Mouse (Mus musculus) heart, adult 9 months (tissue): ENCODE results near the gene Itsn2.
"Not testable (repeated sequence)": the region's sequence is repeated elsewhere in the genome, so short reads cannot be mapped to it uniquely, and the experiment has no call there.

Experiments
- DNase-seq, 2 experiments: peaks; one replicate each; pipeline ENCODE4 v3.0.0; 2022; ENCODE audit warnings: low spot score in 2 of 2

Gene Itsn2

GRCm38 (mm10) chr12:4592541-4593165 lies at the start of gene Itsn2, which contains the start of gene Gm3625:
TSS of gene Itsn2 (plus strand) at chr12:4592638.
TSS of gene Gm3625 (minus strand) at chr12:4592927.
- peak; percentile 68 to 74 for DNase-seq

- no peak for DNase-seq
These were observed 48.0 kb upstream of the Itsn2 start for GRCm38 (mm10) chr12:4544400-4544919.

- no peak for DNase-seq
These were observed 47.0 kb upstream of the Itsn2 start for GRCm38 (mm10) chr12:4545425-4545824.

- peak; percentile 56 to 71 for DNase-seq
These were observed 45.9 kb upstream of the Itsn2 start for GRCm38 (mm10) chr12:4546491-4546890.

- DNase-seq = no peak
These were observed 44.9 kb upstream of the Itsn2 start for GRCm38 (mm10) chr12:4547557-4547956.

GRCm38 (mm10) chr12:4548053-4549013 lies 44.1 kb upstream of the Itsn2 start:
- peak; percentile 39 to 71 for DNase-seq

- not testable (repeated sequence) for DNase-seq
These were observed 38.7 kb upstream of the Itsn2 start for GRCm38 (mm10) chr12:4553704-4554103.

GRCm38 (mm10) chr12:4555451-4555850 lies 37.0 kb upstream of the Itsn2 start:
- no peak for DNase-seq

GRCm38 (mm10) chr12:4556891-4557290 lies 35.5 kb upstream of the Itsn2 start:
- no peak for DNase-seq

- peak; percentile 19 to 22 for DNase-seq
These were observed 35.0 kb upstream of the Itsn2 start for GRCm38 (mm10) chr12:4557436-4557835.

- DNase-seq = no peak
These were observed 34.4 kb upstream of the Itsn2 start for GRCm38 (mm10) chr12:4558013-4558412.

GRCm38 (mm10) chr12:4558475-4559279 lies 33.8 kb upstream of the Itsn2 start:
- DNase-seq = peak; percentile 13 to 23

- DNase-seq = peak; percentile 33 to 50
These were observed 20.6 kb upstream of the Itsn2 start for GRCm38 (mm10) chr12:4571864-4572263.

GRCm38 (mm10) chr12:4574065-4574464 lies 18.4 kb upstream of the Itsn2 start:
- no peak for DNase-seq

- DNase-seq = no peak
These were observed 10.1 kb upstream of the Itsn2 start for GRCm38 (mm10) chr12:4582326-4582725.

- no peak for DNase-seq
These were observed 4.6 kb upstream of the Itsn2 start for GRCm38 (mm10) chr12:4587846-4588245.

GRCm38 (mm10) chr12:4588603-4589002 lies 3.8 kb upstream of the Itsn2 start:
- DNase-seq = peak in 1 of 2 experiments; percentile 22

GRCm38 (mm10) chr12:4592025-4592424 lies 413 bp upstream of the Itsn2 start:
- no peak for DNase-seq

GRCm38 (mm10) chr12:4593166-4593929 lies 910 bp downstream of the Itsn2 start:
- peak; percentile 36 to 51 for DNase-seq

GRCm38 (mm10) chr12:4593930-4594391 lies 1.5 kb downstream of the Itsn2 start:
- no peak for DNase-seq

- DNase-seq = no peak
These were observed 2.6 kb downstream of the Itsn2 start for GRCm38 (mm10) chr12:4595055-4595454.
